ENCODE assay signal across 16 mouse cellular contexts in genomic region chr5:136563104-136563503, GRCm38 (mm10).
"Had no signal": no experiment of that assay in that cellular context is flagged by ENCODE, and none has a peak within 500 bp of the region (broad histone marks: within the 10 kb centered on the region; RNA-seq: fewer than 3 reads in every experiment).

No protein-coding gene starts in this region.

- H3K4me3 ChIP-seq: limb, embryonic 12.5 days; midbrain, embryonic 12.5 days; neural tube, embryonic 12.5 days had no signal

- H3K27me3 ChIP-seq: neural tube, embryonic 12.5 days had no signal

- H3K9ac ChIP-seq: limb, embryonic 12.5 days; liver, embryonic 14.5 days; midbrain, embryonic 12.5 days; neural tube, embryonic 12.5 days had no signal

- H3K9me3 ChIP-seq: limb, embryonic 12.5 days; midbrain, embryonic 12.5 days; neural tube, embryonic 12.5 days had no signal

- H3K27ac ChIP-seq: limb, embryonic 12.5 days; liver, embryonic 14.5 days; midbrain, embryonic 12.5 days; neural tube, embryonic 12.5 days had no signal

- DNase-seq: kidney, adult 8-10 months; kidney, postnatal 36 days; layer of hippocampus, adult 9-11 months; layer of hippocampus, postnatal 36 days; lung, adult 2 months; lung, postnatal 10 days; lung, postnatal 4 days; retina, postnatal 1 day; right cerebral cortex, postnatal 4 days; spleen, adult 18-20 months; thymus, adult 18-20 months; thymus, postnatal 14 days had no signal

- H3K36me3 ChIP-seq: limb, embryonic 12.5 days; midbrain, embryonic 12.5 days; neural tube, embryonic 12.5 days had no signal
